ENCODE assay signal across 7 mouse cellular contexts in genomic region chr17:28328366-28328928, GRCm38 (mm10). TPM values are rescaled to one million over a fixed set of nuclear protein-coding genes. Genes with fewer than 3 reads are reported as not detected.
A peak's percentile ranks its signal among the peaks of the same experiment; 100 is the strongest.
DNase-seq lines count a peak whose midpoint lies in the region; ATAC-seq and TF ChIP-seq lines count a peak whose summit lies in the region.

Gene Rpl10a (plus strand): TSS chr17:28328471.

- peak within 1 kb of the TSS; percentile 58 for H3K4me3 ChIP-seq in intestine, postnatal 0 days (ENCODE audit: low read depth, low read length)
- peak within 1 kb of the TSS; percentile 62 for H3K4me3 ChIP-seq in midbrain, embryonic 12.5 days
- peak within 1 kb of the TSS; percentile 70 for H3K4me3 ChIP-seq in small intestine, adult 2 months (ENCODE audit: low read depth, low read length)

- peak; percentile 94 for DNase-seq in adrenal gland, adult 8-10 months
- DNase-seq in embryo, embryonic 9.5 days (ENCODE audit: extremely low spot score) = peak; percentile 97
- no peak for DNase-seq in gonadal fat pad, adult 2 months (ENCODE audit: low read depth)
- peak; percentile 98 for DNase-seq in left cerebral cortex, postnatal 4 days

- no peaks in the 10 kb centered on the region for H3K9me3 ChIP-seq in intestine, postnatal 0 days (ENCODE audit: control insufficient read depth)
- H3K9me3 ChIP-seq in midbrain, embryonic 12.5 days = no peaks in the 10 kb centered on the region

- H3K9ac ChIP-seq in intestine, postnatal 0 days (ENCODE audit: low read depth, low read length) = peak within 1 kb of the TSS; percentile 91
- peak within 1 kb of the TSS; percentile 99 for H3K9ac ChIP-seq in midbrain, embryonic 12.5 days (replicated peaks)

- ATAC-seq in intestine, postnatal 0 days = peak; percentile 84
- ATAC-seq in midbrain, embryonic 12.5 days (ENCODE audit: low FRiP score, low read depth) = peak; percentile 91

- TF ChIP-seq POLR2A in small intestine, adult 2 months (IDR thresholded peaks at IDR 0.05; ENCODE audit: low read depth, low read length) = peak; percentile 75

- no peaks in the 10 kb centered on the region for H3K27me3 ChIP-seq in intestine, postnatal 0 days (replicated peaks; ENCODE audit: control insufficient read depth, insufficient read depth, low read length)
- no peaks in the 10 kb centered on the region for H3K27me3 ChIP-seq in midbrain, embryonic 12.5 days
- H3K27me3 ChIP-seq in small intestine, adult 2 months (ENCODE audit: control insufficient read depth, insufficient read depth, low read length) = no peaks in the 10 kb centered on the region

- peaks cover 42% of the 10 kb centered on the region for H3K36me3 ChIP-seq in intestine, postnatal 0 days (ENCODE audit: control insufficient read depth, insufficient read depth)
- H3K36me3 ChIP-seq in midbrain, embryonic 12.5 days = peaks cover 33% of the 10 kb centered on the region
- H3K36me3 ChIP-seq in small intestine, adult 2 months (ENCODE audit: control insufficient read depth, insufficient read depth, low read length) = peaks cover 39% of the 10 kb centered on the region

- peak; percentile 96 for TF ChIP-seq CTCF in intestine, postnatal 0 days (IDR thresholded peaks at IDR 0.05; ENCODE audit: low read depth)
- TF ChIP-seq CTCF in small intestine, adult 2 months (IDR thresholded peaks at IDR 0.05; ENCODE audit: extremely low read depth, insufficient read length, insufficient replicate concordance, low read depth, low read length) = peak; percentile 73

- intact Hi-C loops in left cerebral cortex, postnatal 4 days (cut with DNase I) = no loop called here

- H3K4me2 ChIP-seq in intestine, postnatal 0 days (replicated peaks; ENCODE audit: low read depth) = peak within 1 kb of the TSS; percentile 81
- H3K4me2 ChIP-seq in midbrain, embryonic 12.5 days (replicated peaks) = peak within 1 kb of the TSS; percentile 72

- WGBS in intestine, postnatal 0 days = under 1% methylated on average over 66 of the region's 67 CpGs
- WGBS in midbrain, embryonic 12.5 days = 0% methylated on average over 67 of the region's 67 CpGs
- WGBS in small intestine, adult 2 months = under 1% methylated on average over 67 of the region's 67 CpGs

- H3K4me1 ChIP-seq in intestine, postnatal 0 days (replicated peaks; ENCODE audit: control insufficient read depth, insufficient read depth, low read length) = peaks cover 15% of the 10 kb centered on the region
- peaks cover 30% of the 10 kb centered on the region for H3K4me1 ChIP-seq in midbrain, embryonic 12.5 days
- peaks cover 6% of the 10 kb centered on the region; the same call in 1 of the 2 replicates for H3K4me1 ChIP-seq in small intestine, adult 2 months (ENCODE audit: control insufficient read depth, insufficient read depth, insufficient read length, low read length)

- H3K27ac ChIP-seq in intestine, postnatal 0 days (ENCODE audit: low read depth, low read length) = peak within 1 kb of the TSS; percentile 97
- peak within 1 kb of the TSS; percentile 92 for H3K27ac ChIP-seq in midbrain, embryonic 12.5 days (replicated peaks)
- peak within 1 kb of the TSS; percentile 76 for H3K27ac ChIP-seq in small intestine, adult 2 months (ENCODE audit: insufficient read depth, low read depth, low read length)

RNA-seq across cellular contexts. Expression of gene Rpl10a, which starts in this region (rescaled TPM):
- total RNA-seq in adrenal gland, adult 8-10 months (2022) = 100 to 1,000 TPM; 742 to 804 (median 775) TPM
- polyA plus RNA-seq in gonadal fat pad, adult 2 months (2012; rRNA removed) = 1,759 and 1,778 TPM in 2 replicates
- polyA plus RNA-seq in intestine, postnatal 0 days (2015; fragmentation: Nextera tagmentation; extraction: Ambion mirVana) = 383 and 417 TPM in 2 replicates
- total RNA-seq in left cerebral cortex, postnatal 4 days (2021) = 100 to 1,000 TPM; 646 to 664 TPM
- polyA plus RNA-seq in midbrain, embryonic 12.5 days (2016; fragmentation: Nextera tagmentation; extraction: Ambion mirVana) = 329 and 373 TPM in 2 replicates
- 1,432 and 2,365 TPM in 2 replicates for polyA plus RNA-seq in small intestine, adult 2 months (2012; rRNA removed)
